8 mouse cellular contexts compared by ENCODE assay signal in genomic region chr2:13010030-13010459, GRCm38 (mm10). TPM values are rescaled to one million over a fixed set of nuclear protein-coding genes. Genes with fewer than 3 reads are reported as not detected.
DNase-seq lines count a peak whose midpoint lies in the region; ATAC-seq and TF ChIP-seq lines count a peak whose summit lies in the region.
"Had no signal": no experiment of that assay in that cellular context is flagged by ENCODE, and none has a peak within 500 bp of the region (broad histone marks: within the 10 kb centered on the region; RNA-seq: fewer than 3 reads in every experiment).

No protein-coding gene starts in this region.

- peaks cover 31% of the 10 kb centered on the region for H3K27me3 ChIP-seq in forebrain, embryonic 15.5 days
- H3K27me3 ChIP-seq in midbrain, postnatal 0 days (ENCODE audit: insufficient read depth, low read length) = peaks cover 34% of the 10 kb centered on the region

- peak overlapping the region; percentile 38 for H3K9ac ChIP-seq in forebrain, embryonic 15.5 days (replicated peaks)
- peak overlapping the region; percentile 51 for H3K9ac ChIP-seq in midbrain, postnatal 0 days (replicated peaks; ENCODE audit: low read length, poor library complexity, severe bottlenecking)

- no peaks in the 10 kb centered on the region for H3K4me1 ChIP-seq in bone marrow macrophage, adult 2 months (ENCODE audit: control insufficient read depth, insufficient read depth, low read length)
- H3K4me1 ChIP-seq in forebrain, embryonic 15.5 days = peaks cover 27% of the 10 kb centered on the region
- H3K4me1 ChIP-seq in midbrain, postnatal 0 days (ENCODE audit: insufficient read depth, low read length) = no peaks in the 10 kb centered on the region

- ATAC-seq in forebrain, embryonic 15.5 days (replicated peaks) = peak; percentile 21
- ATAC-seq in midbrain, postnatal 0 days (ENCODE audit: low FRiP score) = peak; percentile 44

- no peak overlapping the region for H3K27ac ChIP-seq in bone marrow macrophage, adult 2 months (ENCODE audit: insufficient read depth, low read depth, low read length)
- H3K27ac ChIP-seq in forebrain, embryonic 15.5 days (replicated peaks) = no peak overlapping the region; the same call in 1 of the 2 replicates
- H3K27ac ChIP-seq in midbrain, postnatal 0 days (ENCODE audit: low read depth, low read length) = no peak overlapping the region

- H3K36me3 ChIP-seq in forebrain, embryonic 15.5 days = no peaks in the 10 kb centered on the region
- no peaks in the 10 kb centered on the region for H3K36me3 ChIP-seq in midbrain, postnatal 0 days (ENCODE audit: insufficient read depth, low read length)

- no peak for TF ChIP-seq CTCF in bone marrow macrophage, adult 2 months (IDR thresholded peaks at IDR 0.05; ENCODE audit: low read depth, low read length)
- no peak for TF ChIP-seq CTCF in midbrain, postnatal 0 days (IDR thresholded peaks at IDR 0.05)

- no peaks in the 10 kb centered on the region for H3K9me3 ChIP-seq in forebrain, embryonic 15.5 days
- no peaks in the 10 kb centered on the region for H3K9me3 ChIP-seq in midbrain, postnatal 0 days (ENCODE audit: low read length)

- H3K4me2 ChIP-seq in forebrain, embryonic 15.5 days (replicated peaks) = peak overlapping the region; percentile 90
- peak overlapping the region; percentile 100 for H3K4me2 ChIP-seq in midbrain, postnatal 0 days (ENCODE audit: low read depth, low read length, poor library complexity, severe bottlenecking)

- peak; percentile 20 for DNase-seq in kidney, adult 18-20 months
- DNase-seq in kidney, adult 9 months = no peak
- DNase-seq in kidney, postnatal 10 days = peak; percentile 18
- DNase-seq in midbrain, postnatal 0 days (ENCODE audit: low spot score) = no peak
- peak; percentile 69 to 75 for DNase-seq in thymus, postnatal 36 days

- no peak for TF ChIP-seq POLR2A in bone marrow macrophage, adult 2 months (IDR thresholded peaks at IDR 0.05; ENCODE audit: borderline replicate concordance, low read depth, low read length)

- 2% methylated on average over 31 of the region's 31 CpGs for WGBS in forebrain, embryonic 15.5 days
- 3% methylated on average over 30 of the region's 31 CpGs for WGBS in midbrain, postnatal 0 days

- H3K4me3 ChIP-seq in bone marrow macrophage, adult 2 months (ENCODE audit: insufficient read depth, low read length) = peak overlapping the region; percentile 57
- H3K4me3 ChIP-seq in forebrain, embryonic 15.5 days = peak overlapping the region; percentile 44
- peak overlapping the region; percentile 53 for H3K4me3 ChIP-seq in midbrain, postnatal 0 days (ENCODE audit: low read depth, low read length)

RNA-seq across cellular contexts. Expression of gene C1ql3, which starts 1.6 kb away (rescaled TPM):
- polyA plus RNA-seq in bone marrow macrophage, adult 2 months (2012; ENCODE audit: insufficient read depth, insufficient read length, missing spikeins) = not detected in 2 replicates
- polyA plus RNA-seq in forebrain, embryonic 15.5 days (2015; fragmentation: Nextera tagmentation; extraction: Ambion mirVana) = 1.6 and 1.7 TPM in 2 replicates
- total RNA-seq in midbrain, postnatal 0 days (2014; rRNA removed) = 12.5 and 13.2 TPM in 2 replicates
- polyA plus RNA-seq in midbrain, postnatal 0 days (2015; fragmentation: Nextera tagmentation; extraction: Ambion mirVana) = 2.4 and 3.0 TPM in 2 replicates
- polyA plus RNA-seq: liver, adult 2 months had no signal

Comparison
In these comparisons a context has a peak if more than half of its experiments do, and no peak if none do; other contexts are left out.
1. DNase-seq: peak in kidney, adult 18-20 months (single experiment), kidney, postnatal 10 days (single experiment) and thymus, postnatal 36 days (2 of 2); none in kidney, adult 9 months (single experiment) and midbrain, postnatal 0 days (single experiment).
2. Peak in every context shown above with its lines, with median percentiles within 50 percentile points of each other: H3K4me3 ChIP-seq.